Mouse (Mus musculus) heart, postnatal 0 days (tissue): ENCODE data around the gene Obsl1. TPM values are rescaled to one million over a fixed set of nuclear protein-coding genes. Genes with fewer than 3 reads are reported as not detected.
A peak's percentile ranks its signal among the peaks of the same experiment; 100 is the strongest.

Source experiments
- ATAC-seq: fragments of 200-750 bp; cut with Nextera tagmentation; 2 replicates; pipeline ENCODE4 v1.8.0; 2017; ENCODE audit warnings: low read depth, moderate number of reproducible peaks, moderate library complexity; ENCODE audit not compliant: insufficient read depth
- DNase-seq: peaks from one replicate; pipeline ENCODE4 v3.0.0-alpha.2; 2016; ENCODE audit warnings: low spot score
- H3K27ac ChIP-seq: fragments of 300-500 bp; sonication (generic); 2 replicates; pipeline ENCODE4 v1.5.1; 2014; ENCODE audit warnings: low read depth, mild to moderate bottlenecking
- H3K27me3 ChIP-seq: fragments of 300-500 bp; sonication (generic); 2 replicates; pipeline ENCODE4 v1.6.1; 2014; ENCODE audit warnings: low read length, mixed read lengths; ENCODE audit not compliant: control insufficient read depth, insufficient read depth
- H3K36me3 ChIP-seq: fragments of 300-500 bp; sonication (generic); replicated peaks from 2 replicates; pipeline ENCODE4 v1.6.1; 2014; ENCODE audit warnings: low read length, mixed read lengths; ENCODE audit not compliant: control insufficient read depth, insufficient read depth
- H3K4me1 ChIP-seq: fragments of 300-500 bp; sonication (generic); 2 replicates; pipeline ENCODE4 v1.6.1; 2014; ENCODE audit warnings: antibody characterized with exemption; ENCODE audit not compliant: control insufficient read depth, insufficient read depth
- H3K4me2 ChIP-seq: fragments of 300-500 bp; sonication (generic); 2 replicates; pipeline ENCODE4 v1.6.1; 2014; ENCODE audit warnings: low read depth, mild to moderate bottlenecking, low read length, moderate library complexity
- H3K4me3 ChIP-seq: fragments of 300-500 bp; sonication (generic); 2 replicates; pipeline ENCODE4 v1.5.1; 2014; ENCODE audit warnings: low read depth, low read length
- H3K9ac ChIP-seq: fragments of 300-500 bp; sonication (generic); replicated peaks from 2 replicates; pipeline ENCODE4 v1.6.1; 2014; ENCODE audit warnings: low read depth, low read length, mixed read lengths
- H3K9me3 ChIP-seq: fragments of 300-500 bp; sonication (generic); replicated peaks from 2 replicates; pipeline ENCODE4 v1.6.1; 2016; ENCODE audit warnings: low read length; ENCODE audit not compliant: control insufficient read depth
- CTCF ChIP-seq: IDR thresholded peaks from 2 replicates; pipeline ENCODE4 v1.5.1; 2016; ENCODE audit warnings: antibody characterized with exemption, control low read depth, low read depth
- EP300 ChIP-seq: IDR thresholded peaks from 2 replicates; pipeline ENCODE4 v1.6.1; 2016; ENCODE audit warnings: antibody characterized with exemption, low read depth
- WGBS: fragments of 180-500 bp; shearing (Covaris S2); extraction: QIAGEN DNeasy Blood & Tissue Kit; methylation state at CpG from one replicate; pipeline ENCODE4 v1.1.7; 2014; 5-methylcytosine and 5-hydroxymethylcytosine counted together
- polyA plus RNA-seq: library from polyadenylated mRNA; unstranded; fragments of >200 nt; fragmentation: Nextera tagmentation; extraction: Ambion mirVana; gene quantifications from 2 replicates; pipeline ENCODE4 v1.2.1, GENCODE M21; 2015
- total RNA-seq: library from RNA; depleted of rRNA; stranded (reverse); fragments of >200 nt; gene quantifications from 2 replicates; pipeline ENCODE4 v1.2.3, GENCODE M21; 2014; ENCODE audit warnings: low replicate concordance

The Obsl1 gene
- total and polyA plus RNA-seq, 2 experiments from 2014 or later: 45.8 to 293 TPM

- Histone ChIP-seq H3K27ac (no peak overlapping the region), H3K4me3 (no peak overlapping the region), H3K4me1 (0 out of 2 replicates have a peak, but pooled peaks cover 6% of the 10 kb centered on the region), H3K27me3 (peaks cover 23% of the 10 kb centered on the region), H3K9ac (no peak overlapping the region), H3K9me3 (no peaks in the 10 kb centered on the region), H3K36me3 (peaks cover 76% of the 10 kb centered on the region), H3K4me2 (no peak overlapping the region)
- TF ChIP-seq CTCF (no peak), EP300 (no peak)
- WGBS: 85% methylated on average over 34 of the region's 34 CpGs
- ATAC-seq (no peak), DNase-seq (no peak)
Observed at GRCm38 (mm10) chr1:75490785-75491551, 15.3 kb downstream of the Obsl1 start.

GRCm38 (mm10) chr1:75487405-75488161 is 18.7 kb downstream of the Obsl1 start:
- peak; percentile 45 for ATAC-seq
- Histone ChIP-seq H3K4me2 (peak overlapping the region; percentile 59), H3K9me3 (no peaks in the 10 kb centered on the region), H3K4me1 (0 out of 2 replicates have a peak, but pooled peaks cover 6% of the 10 kb centered on the region), H3K4me3 (peak overlapping the region; percentile 40), H3K27ac (no peak overlapping the region), H3K9ac (no peak overlapping the region), H3K27me3 (peaks cover 44% of the 10 kb centered on the region), H3K36me3 (peaks cover 59% of the 10 kb centered on the region)
- DNase-seq: peak; percentile 34
- TF ChIP-seq EP300: no peak
- no peak for TF ChIP-seq CTCF
- 15% methylated on average over 62 of the region's 62 CpGs for WGBS

GRCm38 (mm10) chr1:75487040-75487404 is 19.2 kb downstream of the Obsl1 start:
- Histone ChIP-seq H3K4me1 (0 out of 2 replicates have a peak, but pooled peaks cover 6% of the 10 kb centered on the region), H3K27me3 (peaks cover 47% of the 10 kb centered on the region), H3K9ac (no peak overlapping the region), H3K4me3 (peak overlapping the region; percentile 40), H3K36me3 (peaks cover 53% of the 10 kb centered on the region), H3K4me2 (peak overlapping the region; percentile 59), H3K27ac (no peak overlapping the region), H3K9me3 (no peaks in the 10 kb centered on the region)
- TF ChIP-seq EP300: no peak
- TF ChIP-seq CTCF: no peak
- DNase-seq: no peak
- no peak for ATAC-seq
- 40% methylated on average over 13 of the region's 13 CpGs for WGBS

- no peak overlapping the region for H3K27ac ChIP-seq
- DNase-seq (no peak), ATAC-seq (no peak)
- H3K4me3 ChIP-seq: no peak overlapping the region
- TF ChIP-seq EP300: no peak
- TF ChIP-seq CTCF: no peak
- H3K9me3 ChIP-seq: no peaks in the 10 kb centered on the region
- no peak overlapping the region for H3K9ac ChIP-seq
- WGBS: 41% methylated on average over 24 of the region's 24 CpGs
- H3K36me3 ChIP-seq: peaks cover 48% of the 10 kb centered on the region
- no peak overlapping the region for H3K4me2 ChIP-seq
- H3K4me1 ChIP-seq: 0 out of 2 replicates have a peak, but pooled peaks cover 6% of the 10 kb centered on the region
- H3K27me3 ChIP-seq: peaks cover 52% of the 10 kb centered on the region
Observed at GRCm38 (mm10) chr1:75486561-75486960, 19.7 kb downstream of the Obsl1 start.

- H3K9me3 ChIP-seq: no peaks in the 10 kb centered on the region
- no peak overlapping the region for H3K4me2 ChIP-seq
- H3K27ac ChIP-seq: no peak overlapping the region
- peaks cover 7% of the 10 kb centered on the region; the same call in 1 of the 2 replicates for H3K4me1 ChIP-seq
- ATAC-seq (no peak), DNase-seq (no peak)
- peaks cover 7% of the 10 kb centered on the region for H3K36me3 ChIP-seq
- no peak overlapping the region for H3K4me3 ChIP-seq
- 78% methylated on average over 7 of the region's 7 CpGs for WGBS
- peaks cover 54% of the 10 kb centered on the region for H3K27me3 ChIP-seq
- TF ChIP-seq EP300: no peak
- TF ChIP-seq CTCF: no peak
- no peak overlapping the region for H3K9ac ChIP-seq
Observed at GRCm38 (mm10) chr1:75480735-75481134, 25.5 kb downstream of the Obsl1 start.
